Mouse (Mus musculus) liver, embryonic 14.5 days (tissue): ENCODE results near the gene Gas8. TPM values are rescaled to one million over a fixed set of nuclear protein-coding genes. Genes with fewer than 3 reads are reported as not detected.

Source experiments
- ATAC-seq: fragments of 200-750 bp; cut with Nextera tagmentation; 2 replicates; pipeline ENCODE4 v1.8.0; 2017; ENCODE audit warnings: moderate number of reproducible peaks, mild to moderate bottlenecking, moderate library complexity; ENCODE audit not compliant: insufficient read depth
- DNase-seq, 3 experiments: peaks; one replicate each; pipeline ENCODE4 v3.0.0-alpha.2; 2012 to 2013; ENCODE audit warnings: low read depth in 3 of 3, low spot score in 3 of 3
- H3K27ac ChIP-seq: fragments of 300-500 bp; sonication (generic); 2 replicates; pipeline ENCODE4 v1.5.1; 2014; ENCODE audit warnings: moderate library complexity, mild to moderate bottlenecking, control low read depth, inconsistent platforms
- H3K27me3 ChIP-seq: fragments of 300-500 bp; sonication (generic); 2 replicates; pipeline ENCODE4 v1.6.1; 2014; ENCODE audit warnings: mild to moderate bottlenecking, low read length, moderate library complexity; ENCODE audit not compliant: control insufficient read depth, insufficient read depth
- H3K36me3 ChIP-seq: fragments of 300-500 bp; sonication (generic); replicated peaks from 2 replicates; pipeline ENCODE4 v1.6.1; 2014; ENCODE audit warnings: low read depth; ENCODE audit not compliant: control insufficient read depth, insufficient read depth
- H3K4me1 ChIP-seq, 2 experiments: fragments of 200-500 bp in 1 of 2; fragments of 300-500 bp in 1 of 2; sonication (generic) in 1 of 2; replicated peaks; 2 replicates each; pipeline ENCODE4 v1.6.1; 2012 to 2014; ENCODE audit warnings: antibody characterized with exemption in 1 of 2, inconsistent platforms in 1 of 2, low read length in 1 of 2; ENCODE audit not compliant: control insufficient read depth in 2 of 2, insufficient read depth in 2 of 2
- H3K4me2 ChIP-seq: fragments of 300-500 bp; sonication (generic); 2 replicates; pipeline ENCODE4 v1.6.1; 2014; ENCODE audit warnings: low read depth, mild to moderate bottlenecking, control low read depth, moderate library complexity
- H3K4me3 ChIP-seq, 2 experiments: fragments of 200-500 bp in 1 of 2; fragments of 300-500 bp in 1 of 2; sonication (generic) in 1 of 2; 2 replicates each; pipeline ENCODE4 v1.5.1; 2012 to 2014; ENCODE audit warnings: low read depth in 2 of 2, low read length in 2 of 2, mild to moderate bottlenecking in 2 of 2, control low read depth in 1 of 2, inconsistent platforms in 1 of 2, moderate library complexity in 1 of 2; ENCODE audit not compliant: insufficient read depth in 1 of 2
- H3K9ac ChIP-seq: fragments of 300-500 bp; sonication (generic); replicated peaks from 2 replicates; pipeline ENCODE4 v1.6.1; 2014; ENCODE audit warnings: mild to moderate bottlenecking, control low read depth, moderate library complexity
- H3K9me3 ChIP-seq: fragments of 300-500 bp; sonication (generic); 2 replicates; pipeline ENCODE4 v1.6.1; 2016; ENCODE audit warnings: low read length, mixed read lengths; ENCODE audit not compliant: control insufficient read depth
- CTCF ChIP-seq: IDR thresholded peaks from 2 replicates; pipeline ENCODE4 v1.5.1; 2016; ENCODE audit warnings: antibody characterized with exemption, low read depth, control low read depth
- EP300 ChIP-seq: IDR thresholded peaks from 2 replicates; pipeline ENCODE4 v1.6.1; 2016; ENCODE audit warnings: antibody characterized with exemption, low read depth
- WGBS: fragments of 180-500 bp; shearing (Covaris S2); extraction: QIAGEN DNeasy Blood & Tissue Kit; methylation state at CpG from one replicate; pipeline ENCODE4 v1.1.7; 2014; ENCODE audit not compliant: insufficient replicate concordance; 5-methylcytosine and 5-hydroxymethylcytosine counted together
- polyA plus RNA-seq, 2 experiments: library from polyadenylated mRNA; depleted of rRNA in 1 of 2; stranded (reverse) in 1 of 2; unstranded in 1 of 2; fragments of >200 nt; fragmentation: Nextera tagmentation in 1 of 2; extraction: Ambion mirVana in 1 of 2; gene quantifications; 2 replicates each; pipeline versions ENCODE4 v1.2.1 to v1.2.3; 2012 to 2014

Gas8 gene
- polyA plus RNA-seq, 2 experiments: 2.3 to 3.4 TPM

GRCm38 (mm10) chr8:123498963-123499362, 19.7 kb upstream of the Gas8 start:
- H3K4me2 ChIP-seq: no peak overlapping the region
- ATAC-seq: peak; percentile 33; the same call in 1 of the 2 replicates
- 68% methylated on average over 11 of the region's 11 CpGs for WGBS

GRCm38 (mm10) chr8:123499556-123499955, 19.1 kb upstream of the Gas8 start:
- DNase-seq: no peak
- Histone ChIP-seq H3K4me2 (no peak overlapping the region), H3K4me1 (no peaks in the 10 kb centered on the region), H3K27ac (no peak overlapping the region), H3K36me3 (peaks cover 46% of the 10 kb centered on the region), H3K9me3 (no peaks in the 10 kb centered on the region), H3K9ac (no peak overlapping the region), H3K27me3 (no peaks in the 10 kb centered on the region), H3K4me3 (no peak overlapping the region)
- TF ChIP-seq CTCF (no peak), EP300 (no peak)
- WGBS: 92% methylated on average over 11 of the region's 11 CpGs
- ATAC-seq: no peak

More at GRCm38 (mm10) chr8:123498963-123499362, 19.7 kb upstream of the Gas8 start:
- DNase-seq: no peak
- no peak for TF ChIP-seq EP300
- TF ChIP-seq CTCF: no peak
- Histone ChIP-seq H3K9me3 (no peaks in the 10 kb centered on the region), H3K36me3 (peaks cover 50% of the 10 kb centered on the region), H3K4me1 (no peaks in the 10 kb centered on the region), H3K9ac (no peak overlapping the region), H3K27ac (no peak overlapping the region), H3K27me3 (no peaks in the 10 kb centered on the region), H3K4me3 (no peak overlapping the region)

GRCm38 (mm10) chr8:123502192-123502591, 16.4 kb upstream of the Gas8 start:
- DNase-seq: no peak
- Histone ChIP-seq H3K9me3 (no peaks in the 10 kb centered on the region), H3K4me1 (no peaks in the 10 kb centered on the region), H3K4me3 (no peak overlapping the region), H3K27ac (no peak overlapping the region), H3K27me3 (no peaks in the 10 kb centered on the region), H3K4me2 (no peak overlapping the region), H3K36me3 (peaks cover 27% of the 10 kb centered on the region), H3K9ac (no peak overlapping the region)
- WGBS: 76% methylated on average over 5 of the region's 5 CpGs
- no peak for ATAC-seq
- TF ChIP-seq CTCF (no peak), EP300 (no peak)

- 95% methylated on average over 6 of the region's 6 CpGs for WGBS
- Histone ChIP-seq H3K9ac (no peak overlapping the region), H3K27ac (no peak overlapping the region), H3K4me3 (no peak overlapping the region), H3K36me3 (peaks cover 23% of the 10 kb centered on the region), H3K4me2 (no peak overlapping the region), H3K27me3 (no peaks in the 10 kb centered on the region), H3K4me1 (no peaks in the 10 kb centered on the region), H3K9me3 (no peaks in the 10 kb centered on the region)
- TF ChIP-seq CTCF (peak; percentile 41; the same call in 1 of the 2 replicates), EP300 (no peak)
- ATAC-seq (no peak), DNase-seq (no peak)
Measured at GRCm38 (mm10) chr8:123503801-123504467, 14.7 kb upstream of the Gas8 start.

GRCm38 (mm10) chr8:123504591-123505195, 13.9 kb upstream of the Gas8 start:
- ATAC-seq (no peak), DNase-seq (no peak)
- H3K4me2 ChIP-seq: no peak overlapping the region
- peaks cover 22% of the 10 kb centered on the region for H3K36me3 ChIP-seq
- WGBS: 86% methylated on average over 9 of the region's 9 CpGs
- H3K9ac ChIP-seq: no peak overlapping the region
- TF ChIP-seq CTCF (no peak), EP300 (no peak)
- no peaks in the 10 kb centered on the region for H3K9me3 ChIP-seq
- no peaks in the 10 kb centered on the region for H3K4me1 ChIP-seq
- H3K27me3 ChIP-seq: no peaks in the 10 kb centered on the region
- no peak overlapping the region for H3K27ac ChIP-seq
- H3K4me3 ChIP-seq: no peak overlapping the region
